Mouse (Mus musculus) megakaryocyte, embryonic 14.5 days (primary cell): ENCODE measurements around the gene 0610012G03Rik.

Source experiments
- FLI1 ChIP-seq: IDR thresholded peaks from 2 replicates; pipeline ENCODE4 v1.6.1; 2012; ENCODE audit warnings: low read length, inconsistent platforms, mixed read lengths
- GATA1 ChIP-seq: IDR thresholded peaks from 3 replicates; pipeline ENCODE4 v1.6.1; 2012; ENCODE audit warnings: mixed read lengths, low read length, inconsistent platforms, borderline replicate concordance

DNA sequence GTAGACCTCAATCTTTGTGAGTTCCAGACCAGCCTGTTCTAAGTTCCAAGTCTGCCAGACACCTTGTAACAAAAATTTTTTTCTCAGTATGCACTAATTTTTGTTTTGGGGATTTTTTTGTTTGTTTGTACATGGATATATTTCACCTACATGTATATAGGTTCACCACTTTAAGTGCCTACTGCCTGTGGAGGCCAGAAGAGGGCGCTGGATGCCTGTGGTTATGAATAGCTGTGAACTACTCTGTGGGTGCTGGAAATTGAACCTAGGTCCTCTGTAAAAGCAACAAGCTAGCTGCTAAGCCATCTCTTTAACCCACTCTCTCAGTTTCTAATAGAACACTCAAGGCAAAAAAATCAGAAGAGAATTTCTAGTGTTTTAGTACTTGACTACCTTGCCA lies 43.7 kb upstream of the 0610012G03Rik start:
- TF ChIP-seq FLI1: no peak
- TF ChIP-seq GATA1: no peak
